Mouse (Mus musculus) cerebellum, postnatal 25 days (tissue): Measurements from ENCODE around the gene Nr2e1.

Experiments used
- DNase-seq, 2 experiments: peaks; one replicate each; pipeline ENCODE4 v3.0.0; 2021; ENCODE audit warnings: mixed read lengths in 2 of 2

The Nr2e1 gene

DNA sequence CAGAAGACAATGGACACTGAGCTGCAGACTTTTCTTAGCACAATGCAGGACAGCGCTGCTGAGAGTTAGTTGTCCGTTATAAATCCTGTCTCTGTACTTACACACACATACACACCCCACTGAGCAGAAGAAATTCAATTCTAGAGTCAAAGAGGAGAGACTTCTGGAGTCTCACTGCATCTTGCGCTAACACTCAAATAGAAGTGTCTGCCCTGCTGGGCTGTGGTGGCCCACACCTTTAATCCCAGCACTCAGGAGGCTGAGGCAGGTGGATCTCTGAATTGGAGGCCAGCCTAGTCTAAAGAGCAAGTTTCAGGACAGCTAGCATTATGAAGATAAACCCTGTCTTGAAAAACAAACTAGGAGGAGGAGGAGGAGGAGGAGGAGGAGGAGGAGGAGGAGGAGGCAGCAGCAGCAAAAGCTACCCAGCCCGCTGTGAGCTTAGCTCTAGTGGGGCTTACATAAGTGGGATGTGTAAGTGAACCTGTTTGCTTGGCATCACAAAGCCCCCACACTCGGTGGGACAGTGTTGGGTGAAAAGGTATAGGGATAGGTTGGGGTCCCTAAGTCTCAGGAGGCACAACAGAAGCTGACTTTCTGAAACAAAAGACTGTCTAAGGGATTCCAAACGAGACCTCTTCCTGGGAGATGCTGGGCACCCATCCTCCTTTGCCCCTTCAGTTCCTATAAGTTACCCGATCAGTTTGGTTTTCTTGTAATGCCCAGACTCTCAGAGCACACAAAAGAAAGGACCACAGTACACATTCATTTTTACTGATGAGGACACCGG lies 4.7 kb upstream of the Nr2e1 start:
- DNase-seq = no peak

DNA sequence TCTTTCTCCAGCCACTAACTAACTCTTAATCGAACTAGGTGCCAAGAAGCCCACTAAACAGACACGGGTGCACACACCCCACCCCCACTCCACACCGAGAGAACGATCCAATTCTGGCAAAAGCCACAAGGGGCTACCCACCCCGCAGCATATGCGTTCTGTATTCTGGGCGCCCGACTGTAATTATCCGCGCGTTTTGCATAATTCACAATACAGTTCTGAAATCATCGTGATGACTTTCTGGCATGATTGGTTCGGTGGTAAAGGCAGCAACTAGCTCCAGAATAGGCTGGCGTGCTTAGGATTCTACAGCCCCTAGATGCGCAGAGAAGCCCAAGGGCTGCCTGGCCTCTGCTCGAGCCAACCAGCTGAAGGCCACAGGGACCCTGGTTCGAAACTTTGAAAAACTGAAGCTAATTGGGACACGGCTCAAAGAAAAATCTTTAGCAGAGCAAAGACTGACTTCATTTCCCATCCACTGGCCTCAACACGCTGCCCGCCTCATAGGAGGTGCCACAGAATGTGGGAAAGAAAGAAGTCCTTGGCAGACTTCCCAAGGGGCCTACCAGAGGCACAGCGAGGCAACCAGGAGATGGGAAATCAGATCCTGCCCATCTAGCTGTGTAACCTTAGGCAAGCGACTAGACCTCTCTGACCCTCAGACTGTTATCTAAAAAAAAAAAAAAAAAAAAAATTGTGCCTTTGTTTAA lies 2.3 kb upstream of the Nr2e1 start:
- no peak for DNase-seq

DNA sequence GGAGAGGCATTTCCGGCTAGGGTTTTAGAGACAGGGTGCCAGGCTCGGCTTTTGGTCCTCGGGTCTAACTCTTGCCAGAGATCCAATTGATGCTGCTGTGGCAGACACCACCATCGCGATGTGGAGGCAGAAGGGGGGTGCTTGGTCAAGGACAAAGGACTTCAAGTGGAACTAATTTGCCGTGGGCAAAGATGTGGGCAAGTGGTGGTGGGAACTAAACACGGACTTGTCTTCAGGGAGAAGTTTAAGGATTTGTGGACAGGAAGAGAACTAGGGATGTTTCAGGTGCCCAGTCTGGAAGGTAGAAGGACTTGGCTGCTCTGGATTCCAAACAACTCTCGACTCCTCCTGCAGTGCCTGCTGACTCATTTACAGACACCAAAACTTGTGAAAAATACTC lies 1.7 kb upstream of the Nr2e1 start:
- DNase-seq = no peak

DNA sequence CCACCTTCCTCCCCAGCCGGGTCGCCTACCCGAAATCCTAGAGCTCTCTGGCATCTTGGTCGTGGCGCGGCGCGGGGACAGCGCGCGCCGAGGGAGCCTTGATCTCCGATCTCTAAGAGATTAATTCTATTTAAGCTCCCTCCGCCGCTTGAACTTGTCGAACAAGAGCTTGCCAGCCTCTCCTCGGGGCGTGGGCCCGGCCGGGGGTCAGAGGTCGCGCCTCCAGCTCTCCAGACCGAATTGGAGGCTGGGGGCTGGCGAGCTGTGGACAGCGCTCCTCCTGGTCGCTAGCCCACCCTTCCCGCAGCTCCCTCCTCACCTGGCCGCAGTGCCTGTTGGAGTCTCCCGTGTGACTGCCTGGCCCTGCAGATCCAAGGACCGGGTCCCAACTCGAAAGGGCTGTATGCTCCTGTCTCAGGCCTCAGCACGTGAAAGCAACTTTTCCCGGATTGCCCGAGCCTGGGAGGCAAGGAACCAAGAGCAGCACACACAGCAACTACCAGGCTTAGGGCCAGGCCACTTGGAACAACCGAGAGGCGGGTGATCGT lies 1.1 kb upstream of the Nr2e1 start:
- DNase-seq = peak in 1 of 2 experiments; percentile 15

DNA sequence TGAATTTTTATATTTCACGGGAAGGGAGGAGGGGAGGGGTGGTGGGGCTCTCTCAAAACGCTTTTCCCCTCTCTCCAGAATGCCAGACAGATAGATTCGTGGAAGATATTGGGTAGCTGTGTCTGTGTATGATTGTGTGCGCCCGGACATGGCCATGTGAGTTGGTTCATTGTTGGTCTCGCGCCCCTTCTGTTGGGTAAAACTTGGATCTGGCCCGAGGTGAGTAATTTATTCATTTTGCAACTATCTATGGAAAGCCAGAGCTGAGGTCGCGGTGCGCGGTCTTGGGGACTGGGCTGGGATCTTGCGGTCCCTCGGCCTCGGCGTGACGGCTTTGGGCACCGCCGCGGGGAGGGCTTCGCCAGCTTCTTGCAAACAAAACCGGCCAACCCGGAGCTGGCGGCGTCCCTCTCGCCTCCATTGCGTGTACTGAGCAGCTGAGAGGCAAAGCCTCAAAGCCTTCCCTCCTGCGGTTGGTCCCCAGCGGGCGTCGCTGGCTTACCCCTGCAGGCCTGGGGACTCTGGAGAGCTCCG lies 537 bp upstream of the Nr2e1 start:
- DNase-seq = peak in 1 of 2 experiments; percentile 18

DNA sequence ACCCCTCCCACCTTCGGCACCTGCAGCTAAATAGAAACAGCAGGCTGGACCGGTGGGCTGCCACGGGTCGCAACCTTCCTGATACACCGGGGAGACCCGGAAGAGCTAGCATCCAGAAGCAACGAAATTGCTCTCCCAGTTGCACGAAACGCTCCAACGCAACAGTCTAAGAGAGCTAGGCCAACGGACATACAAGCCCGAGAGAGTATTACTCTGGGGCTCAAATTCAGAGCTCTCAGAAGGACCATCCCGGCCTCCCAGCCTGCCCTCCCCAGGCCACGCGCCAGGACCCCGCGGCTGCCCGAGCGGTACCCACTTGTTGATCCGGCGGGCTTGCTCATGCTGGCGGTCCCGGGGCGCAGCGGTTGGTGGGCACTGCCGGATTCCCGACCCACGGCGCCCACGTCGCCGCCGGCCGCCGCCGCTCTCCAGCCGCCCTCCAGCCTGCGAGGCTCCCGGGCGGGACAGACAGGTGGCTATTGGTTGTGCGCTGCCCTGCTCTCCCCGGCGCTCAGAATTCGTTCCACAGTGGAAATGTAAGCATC lies 794 bp downstream of the Nr2e1 start:
- DNase-seq = peak; percentile 17 to 19

DNA sequence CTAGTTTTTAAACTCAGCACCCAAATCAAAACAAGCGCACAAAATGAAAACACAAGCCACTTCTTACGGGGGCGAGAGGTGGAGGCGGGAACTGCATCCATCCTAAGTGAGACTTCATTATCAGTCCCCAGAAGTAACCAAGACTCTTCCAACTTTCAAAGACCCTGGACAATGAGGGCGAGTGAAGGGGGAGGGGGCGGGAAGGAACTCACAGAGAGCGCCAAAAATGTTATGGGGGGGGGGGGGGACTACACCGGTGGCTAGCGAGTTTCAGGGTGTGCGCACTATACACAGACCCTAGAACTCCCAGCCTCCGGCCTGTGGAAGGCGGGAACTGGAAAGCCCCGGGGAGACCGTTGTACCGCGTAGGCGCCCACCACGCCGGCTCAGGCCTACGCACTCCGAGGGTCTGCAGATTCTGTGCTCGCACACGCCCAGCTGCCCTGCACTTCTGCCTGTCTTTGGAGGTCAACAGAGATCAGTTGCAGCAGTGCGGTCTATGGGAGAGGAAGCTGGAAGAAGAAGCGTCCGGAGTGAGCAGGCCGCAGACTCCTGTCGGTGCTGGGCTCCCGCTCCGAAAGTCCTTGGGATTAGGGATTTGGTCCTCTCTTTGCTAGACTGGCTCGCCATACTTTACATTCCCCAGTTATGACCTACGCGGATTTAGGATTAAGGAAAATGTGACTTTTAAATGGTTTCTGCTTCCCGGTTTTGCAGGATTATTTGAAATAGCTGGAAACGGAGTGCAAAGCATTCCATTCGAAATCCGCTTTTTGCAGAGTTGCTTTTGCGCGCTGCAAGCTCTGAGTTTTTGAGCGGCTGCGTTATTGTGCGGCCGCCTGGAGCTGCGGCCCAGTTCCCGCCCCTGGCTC lies 1.5 kb downstream of the Nr2e1 start:
- peak in 1 of 2 experiments; percentile 13 for DNase-seq

DNA sequence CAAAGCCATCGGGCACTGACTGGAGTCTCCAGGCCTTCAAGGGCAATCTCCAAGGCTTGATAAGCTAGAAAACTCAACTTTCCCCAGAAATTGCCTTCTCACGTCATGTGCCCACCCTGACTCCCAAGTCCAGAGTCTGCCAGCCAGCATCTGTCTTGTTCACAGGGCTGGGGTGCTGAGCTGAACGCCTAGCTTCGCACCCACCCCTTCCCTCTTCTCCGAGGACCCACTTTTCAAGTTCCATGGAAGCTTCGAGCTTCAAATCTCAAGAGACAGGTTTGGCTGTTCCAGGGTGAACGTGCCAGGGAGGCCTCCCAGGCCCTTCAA lies 2.5 kb downstream of the Nr2e1 start:
- DNase-seq = no peak

DNA sequence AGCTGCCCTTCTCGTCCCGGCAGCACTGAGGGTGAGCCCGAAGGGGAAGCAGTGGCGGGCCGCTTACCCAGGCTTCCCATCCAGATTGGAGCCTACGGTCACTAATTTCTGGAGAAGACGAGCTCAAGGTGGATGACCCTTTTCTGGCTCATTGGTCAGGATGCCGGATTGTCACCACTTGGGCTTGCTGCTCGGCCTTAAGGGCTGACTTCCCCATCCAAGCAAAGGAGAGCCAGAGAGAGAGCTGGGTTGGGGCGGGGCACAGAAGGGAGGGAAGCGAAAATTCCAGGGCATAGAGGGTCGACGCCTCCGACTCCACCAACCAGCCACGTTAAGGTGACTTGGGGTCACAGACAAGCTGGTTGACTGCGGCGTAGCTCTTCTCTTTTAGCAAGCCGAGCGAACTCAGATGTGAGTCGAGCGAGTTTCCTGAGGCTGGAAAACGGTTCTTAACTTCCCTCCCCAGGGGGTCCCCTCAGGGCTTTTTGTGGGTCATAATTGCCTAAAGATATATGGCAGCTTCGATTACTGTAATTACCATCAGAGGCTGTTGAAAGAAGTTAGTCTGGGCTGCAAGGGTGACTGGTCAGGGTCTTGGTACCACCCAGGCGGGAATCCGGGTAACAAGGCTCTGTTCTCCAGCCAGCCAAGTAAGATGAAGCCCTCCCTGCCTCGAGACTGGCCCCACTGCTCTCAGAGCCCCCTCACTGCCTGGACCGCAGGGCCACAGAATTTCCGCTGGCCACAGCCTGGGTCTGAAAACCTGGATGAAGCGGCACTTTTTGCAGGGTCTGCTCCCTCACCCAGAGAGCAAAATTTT lies 3.1 kb downstream of the Nr2e1 start:
- DNase-seq = no peak

DNA sequence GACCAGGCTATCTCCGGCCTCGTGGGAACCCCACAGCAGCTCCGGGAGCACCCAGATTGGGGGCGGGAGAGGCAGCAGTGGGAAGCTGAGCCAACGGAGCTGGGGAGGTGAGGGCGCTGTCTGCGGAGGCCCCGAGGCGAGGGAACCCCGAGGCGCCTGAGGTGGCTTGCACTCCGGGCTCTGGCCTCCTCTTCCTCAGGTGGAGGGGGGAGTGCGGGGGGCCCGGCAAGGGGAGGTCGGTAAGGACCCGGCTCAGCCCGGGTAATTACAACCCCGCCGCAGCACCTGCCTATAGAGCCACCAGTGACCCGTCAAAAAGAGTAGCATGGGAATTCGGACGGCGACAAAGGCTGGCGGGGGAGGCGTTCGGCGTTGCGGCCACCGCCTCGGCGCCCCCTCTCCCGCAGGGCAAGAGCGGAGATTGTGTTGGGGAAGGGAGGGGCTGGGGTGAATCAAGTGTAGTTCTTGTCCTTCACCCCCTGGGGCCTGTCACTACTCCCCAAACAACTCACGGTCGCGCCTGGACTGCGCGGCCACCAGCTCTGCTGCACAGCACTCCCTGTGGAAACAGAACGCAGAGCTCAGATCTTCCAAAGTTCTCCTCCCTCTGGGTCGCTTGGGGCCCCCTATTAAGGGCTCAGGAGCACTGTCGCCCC lies 3.8 kb downstream of the Nr2e1 start:
- no peak for DNase-seq

DNA sequence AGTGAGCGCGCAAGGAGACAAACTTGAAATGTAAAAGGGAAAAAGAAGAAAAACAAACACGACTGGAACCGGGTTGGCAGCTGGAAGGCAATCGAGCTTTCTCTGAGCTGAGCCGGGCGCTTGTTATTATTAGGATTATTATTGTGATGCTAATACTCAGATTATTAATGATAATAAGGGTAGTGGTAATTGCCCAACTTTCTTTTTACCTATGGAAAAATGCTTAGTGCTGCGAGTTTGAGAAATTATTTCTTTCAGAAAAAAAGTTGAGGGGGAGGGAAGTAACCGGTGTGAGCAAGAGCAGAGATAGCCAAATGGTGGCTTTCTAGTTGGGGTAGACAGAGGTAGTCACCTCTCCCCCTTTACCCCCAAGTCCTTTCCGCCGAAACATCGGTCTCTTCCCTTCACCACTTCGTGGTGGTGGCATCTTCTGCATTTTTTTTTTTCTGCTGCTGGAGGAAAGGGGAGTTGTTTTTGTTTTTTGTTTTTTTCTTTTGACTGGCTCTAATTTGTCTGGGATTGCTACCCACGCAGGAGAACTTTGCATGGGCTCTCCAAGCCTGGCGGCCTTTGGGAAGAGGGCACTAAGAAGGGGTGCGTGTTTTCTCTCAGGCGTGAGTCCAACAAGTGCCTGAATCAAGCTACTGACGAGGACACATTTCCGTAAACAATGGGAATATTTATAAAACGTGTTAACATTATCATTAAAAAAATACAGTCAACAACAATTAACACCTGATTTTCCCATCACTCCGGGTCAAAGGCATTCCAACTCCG lies 4.5 kb downstream of the Nr2e1 start:
- DNase-seq = no peak

DNA sequence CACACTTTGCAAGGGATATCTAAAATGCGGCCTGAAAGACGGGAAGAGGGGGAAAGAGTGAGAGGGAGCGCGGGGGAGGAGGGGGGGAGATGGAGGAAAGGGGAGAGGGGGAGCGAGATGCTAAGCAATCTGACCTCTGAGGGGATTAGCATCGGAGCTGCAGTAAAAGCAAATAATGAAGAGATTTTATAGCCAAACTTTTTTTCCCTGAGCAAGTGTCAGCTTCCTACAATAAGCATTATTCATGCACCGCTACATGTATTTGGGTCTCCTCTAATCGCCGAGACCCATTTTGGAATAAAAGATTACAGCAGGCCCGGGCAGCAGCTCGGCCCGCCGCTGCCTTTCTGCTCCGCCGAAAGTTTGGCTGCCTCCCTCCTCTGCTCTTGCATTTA lies 5.2 kb downstream of the Nr2e1 start:
- DNase-seq = no peak

DNA sequence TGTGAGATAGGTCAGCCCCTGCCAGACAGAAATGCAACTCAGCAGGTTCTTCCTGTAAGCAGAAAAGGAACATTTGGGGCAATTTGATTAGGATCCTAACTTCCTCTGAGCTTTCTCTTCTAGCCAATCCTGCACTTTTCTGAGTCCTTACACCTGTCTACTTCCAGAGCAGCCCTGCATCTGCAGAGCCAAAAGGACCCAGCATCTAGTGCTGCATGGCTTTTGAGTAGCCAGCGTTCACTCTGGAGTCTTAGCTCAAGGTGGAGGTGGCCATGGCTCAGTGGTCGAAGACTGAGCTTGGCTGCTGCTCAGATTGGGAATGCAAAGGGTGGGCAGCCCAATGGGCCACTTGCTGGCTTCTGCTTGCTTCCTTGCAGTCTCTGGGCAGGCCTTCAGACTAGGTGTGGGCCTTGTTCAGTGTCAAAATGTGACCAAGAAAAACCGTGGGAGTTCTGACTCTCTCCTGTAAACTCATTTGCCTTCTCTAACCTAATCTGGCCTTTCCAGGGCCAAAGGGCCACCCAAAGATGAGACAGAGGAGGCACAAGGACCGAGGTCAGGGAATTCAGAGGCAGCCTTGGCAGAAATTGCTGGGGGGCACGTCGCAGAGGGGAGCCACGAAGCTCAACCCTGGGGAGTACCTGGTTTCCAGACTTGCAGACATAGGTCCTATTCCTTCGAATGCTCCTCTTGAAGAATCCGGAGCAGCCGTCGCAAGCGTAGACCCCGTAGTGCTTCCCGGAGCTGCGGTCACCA lies 5.7 kb downstream of the Nr2e1 start:
- DNase-seq = no peak

DNA sequence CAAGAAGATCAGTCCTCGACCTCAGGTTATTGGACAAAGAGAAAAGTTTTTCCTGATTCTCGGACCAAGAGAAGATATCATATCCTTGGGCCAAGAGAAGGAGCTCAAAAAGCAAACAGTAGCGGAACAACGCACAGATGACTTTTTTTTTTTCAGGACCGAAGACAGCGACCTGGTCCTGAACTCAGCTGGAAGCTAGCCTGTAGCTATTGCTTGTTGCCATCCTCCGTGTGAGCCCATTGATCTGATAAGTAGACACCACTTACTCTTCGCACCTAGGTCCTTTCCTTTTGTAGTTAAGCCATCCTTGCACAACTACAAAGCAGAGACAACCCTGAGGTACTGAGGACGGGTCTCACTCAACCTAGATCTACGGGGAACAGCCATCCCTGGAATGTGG lies 8.8 kb downstream of the Nr2e1 start:
- DNase-seq = no peak

DNA sequence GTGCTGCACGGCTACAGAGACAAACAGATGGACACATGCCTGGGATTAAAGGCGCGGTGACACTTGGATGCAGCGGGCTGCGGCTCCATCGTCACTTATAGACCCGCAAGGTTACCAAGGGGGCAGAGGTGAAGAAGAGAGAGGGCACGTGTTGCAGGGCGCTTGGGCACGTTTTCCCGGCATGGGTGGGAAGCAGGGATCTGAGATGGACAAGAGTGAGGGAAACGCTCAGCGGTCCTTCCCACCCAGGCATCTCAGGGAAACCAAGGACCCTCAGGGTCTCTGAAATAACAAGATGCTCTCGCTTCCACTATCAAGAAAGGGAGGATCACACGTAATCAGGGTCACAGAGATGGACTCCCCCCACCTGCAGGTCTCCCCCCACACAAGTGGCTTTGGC lies 10.5 kb downstream of the Nr2e1 start:
- DNase-seq = no peak

DNA sequence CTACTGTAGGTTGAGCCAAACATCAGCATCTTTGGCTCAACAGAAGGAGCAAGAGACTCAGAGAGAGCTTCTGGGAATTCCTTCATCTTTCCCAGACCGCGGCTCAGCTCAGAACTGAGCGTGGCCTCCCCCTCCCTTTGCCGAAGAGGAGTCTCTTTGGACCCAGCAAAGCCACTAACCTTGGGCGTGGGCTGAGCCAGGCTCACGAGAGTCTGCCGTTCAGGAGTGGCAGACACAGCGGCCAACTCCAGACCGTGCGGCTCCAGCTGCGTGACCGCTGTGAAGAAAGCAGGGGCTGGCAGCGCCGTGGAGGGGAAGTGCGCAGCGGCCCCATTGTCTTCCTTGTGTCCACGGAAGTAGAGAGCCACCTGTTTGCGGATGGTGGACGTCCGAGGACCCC lies 10.9 kb downstream of the Nr2e1 start:
- no peak for DNase-seq

DNA sequence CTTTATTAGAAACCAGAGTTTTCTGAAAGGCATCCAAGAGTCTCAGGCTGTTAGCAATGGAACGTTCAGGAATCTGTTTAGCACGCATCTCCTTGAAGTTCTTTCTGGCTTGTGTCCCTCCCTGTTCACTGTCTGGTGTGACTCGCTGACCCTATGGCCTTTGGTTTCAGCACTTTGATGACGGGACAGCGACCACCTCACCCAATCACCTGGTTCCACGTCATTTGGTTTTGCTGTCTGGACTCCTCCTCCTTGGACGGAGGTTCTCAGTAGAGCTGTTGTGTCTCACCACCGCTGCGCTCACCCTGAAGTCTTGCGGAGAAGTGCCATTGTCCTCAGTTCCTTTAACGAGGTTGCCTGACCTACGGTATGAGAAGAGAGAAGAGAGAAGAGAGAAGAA lies 21.2 kb downstream of the Nr2e1 start:
- DNase-seq = no peak

DNA sequence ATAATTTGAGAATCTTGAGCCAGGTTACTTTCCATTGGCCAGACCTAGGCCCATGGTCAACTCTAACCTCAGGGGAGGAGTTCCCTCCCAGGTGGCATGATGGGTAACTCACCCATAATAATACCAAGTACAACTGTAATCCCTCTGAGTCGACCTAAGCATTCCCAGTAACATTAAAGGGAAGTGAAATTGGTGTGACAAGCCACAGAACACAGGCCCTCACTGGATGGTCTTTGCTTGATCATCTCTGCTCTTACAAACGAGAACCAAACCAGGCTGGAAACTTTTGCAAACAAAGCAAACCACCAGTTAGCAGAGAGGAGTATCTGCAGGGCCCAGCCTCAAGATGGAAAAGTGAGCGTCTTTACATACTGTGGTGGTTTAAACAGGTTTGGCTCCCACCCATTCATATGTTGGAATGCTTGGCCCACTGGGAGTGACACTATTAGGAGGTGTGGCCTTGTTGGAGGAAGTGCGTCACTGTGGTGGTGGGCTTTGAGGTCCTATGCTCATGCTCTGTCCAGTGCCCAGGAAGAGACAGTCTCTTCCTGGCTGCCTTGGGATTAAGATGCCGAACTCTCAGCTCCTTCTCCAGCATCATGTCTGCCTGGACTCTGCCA lies 23.7 kb downstream of the Nr2e1 start:
- DNase-seq = no peak

DNA sequence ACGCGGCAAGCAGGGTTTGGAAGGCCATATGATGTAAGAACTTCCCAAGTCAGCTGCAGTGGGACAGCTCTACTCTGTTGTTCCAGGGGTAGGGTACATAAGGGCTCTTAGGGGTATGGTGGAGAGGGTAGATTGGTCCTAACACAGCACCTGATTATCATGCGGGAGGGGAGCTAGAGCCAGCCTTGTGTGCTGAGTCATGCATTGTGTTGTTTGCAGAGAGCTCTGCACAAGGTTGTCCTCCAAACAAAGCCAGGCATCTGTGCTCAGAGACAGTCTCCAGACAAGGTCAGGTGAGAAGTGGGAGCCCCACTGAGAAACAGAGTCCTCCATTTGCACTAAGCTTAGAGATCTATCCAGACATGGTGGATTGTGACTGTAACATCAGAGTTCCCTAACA lies 36.9 kb downstream of the Nr2e1 start:
- DNase-seq = no peak
